Comparison of ENCODE assay signal across 8 mouse cellular contexts in the genomic region with DNA sequence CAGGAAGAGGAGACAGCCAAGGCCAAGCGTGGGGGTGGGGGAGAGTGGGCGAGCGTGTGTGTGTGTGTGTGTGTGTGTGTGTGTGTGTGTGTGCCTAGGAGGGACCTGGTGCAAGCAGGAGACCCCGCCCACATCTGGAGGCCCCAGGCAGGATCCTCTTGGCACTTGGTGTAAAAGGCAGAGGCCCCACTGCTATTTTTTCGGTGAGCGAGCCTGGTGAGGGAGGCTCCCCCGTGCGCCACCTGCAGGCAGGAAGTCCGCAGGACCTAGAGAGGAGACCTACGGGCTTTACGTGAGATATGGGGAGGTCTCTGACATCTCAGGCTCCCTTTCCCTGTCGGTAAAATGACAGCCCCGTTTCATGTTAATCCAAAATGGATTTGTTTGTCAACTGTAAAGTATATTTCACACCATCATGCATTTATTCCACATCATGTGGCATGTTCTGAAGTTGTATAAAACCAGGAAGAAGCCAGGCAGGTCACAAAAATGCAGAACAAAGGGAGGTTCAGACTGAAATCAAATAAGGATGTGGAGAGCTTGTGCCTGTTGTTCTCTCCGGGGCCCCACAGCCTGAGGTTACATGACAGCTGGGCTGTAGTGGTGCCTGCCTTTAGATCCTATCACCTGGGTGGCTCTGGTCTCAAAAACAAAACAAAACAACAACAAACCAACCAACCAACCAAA.
DNase-seq lines count a peak whose midpoint lies in the region; ATAC-seq and TF ChIP-seq lines count a peak whose summit lies in the region.

No protein-coding gene starts in this region.

- H3K4me3 ChIP-seq in embryonic facial prominence, embryonic 15.5 days (replicated peaks) = 0 out of 2 replicates have a peak overlapping the region, but pooled peaks have one; percentile 6
- H3K4me3 ChIP-seq in heart, embryonic 12.5 days = peak overlapping the region; percentile 26
- H3K4me3 ChIP-seq in kidney, embryonic 14.5 days (ENCODE audit: low read length) = no peak overlapping the region
- peak overlapping the region; percentile 33; the same call in 1 of the 2 replicates for H3K4me3 ChIP-seq in liver, postnatal 0 days (ENCODE audit: low read depth, low read length)
- no peak overlapping the region for H3K4me3 ChIP-seq in neural tube, embryonic 12.5 days

- H3K4me1 ChIP-seq in embryonic facial prominence, embryonic 15.5 days = peaks cover 14% of the 10 kb centered on the region; the same call in 1 of the 2 replicates
- H3K4me1 ChIP-seq in heart, embryonic 12.5 days (replicated peaks) = peaks cover 14% of the 10 kb centered on the region; the same call in 1 of the 2 replicates
- H3K4me1 ChIP-seq in kidney, embryonic 14.5 days (ENCODE audit: control insufficient read depth, insufficient read depth, low read length) = peaks cover 6% of the 10 kb centered on the region; the same call in 1 of the 2 replicates
- H3K4me1 ChIP-seq in liver, postnatal 0 days (ENCODE audit: insufficient read depth) = peaks cover 7% of the 10 kb centered on the region; the same call in 1 of the 2 replicates
- peaks cover 11% of the 10 kb centered on the region for H3K4me1 ChIP-seq in neural tube, embryonic 12.5 days

- H3K36me3 ChIP-seq in embryonic facial prominence, embryonic 15.5 days = no peaks in the 10 kb centered on the region
- H3K36me3 ChIP-seq in heart, embryonic 12.5 days = no peaks in the 10 kb centered on the region
- no peaks in the 10 kb centered on the region for H3K36me3 ChIP-seq in kidney, embryonic 14.5 days (ENCODE audit: control insufficient read depth, insufficient read depth, low read length)
- no peaks in the 10 kb centered on the region for H3K36me3 ChIP-seq in liver, postnatal 0 days (replicated peaks; ENCODE audit: insufficient read depth, low read length)
- H3K36me3 ChIP-seq in neural tube, embryonic 12.5 days = no peaks in the 10 kb centered on the region

- DNase-seq in CD8-positive naive resting alpha-beta T cell, adult 2 months (ENCODE audit: low read depth in 2 of 2, low spot score in 2 of 2) = peak; percentile 69 to 82
- DNase-seq in brain, adult 2 months (ENCODE audit: low read depth, low spot score) = peak; percentile 41
- peak; percentile 84 for DNase-seq in liver, postnatal 0 days
- peak; percentile 86 for DNase-seq in testis, postnatal 10 days (ENCODE audit: low spot score)

- H3K4me2 ChIP-seq in embryonic facial prominence, embryonic 15.5 days (replicated peaks) = peak overlapping the region; percentile 34
- H3K4me2 ChIP-seq in heart, embryonic 12.5 days = peak overlapping the region; percentile 63
- H3K4me2 ChIP-seq in kidney, embryonic 14.5 days (replicated peaks; ENCODE audit: low read depth, low read length) = peak overlapping the region; percentile 22; the same call in 1 of the 2 replicates
- H3K4me2 ChIP-seq in liver, postnatal 0 days (ENCODE audit: low read depth, low read length) = peak overlapping the region; percentile 69
- H3K4me2 ChIP-seq in neural tube, embryonic 12.5 days (replicated peaks) = peak overlapping the region; percentile 32

- no peak for TF ChIP-seq EP300 in liver, postnatal 0 days (IDR thresholded peaks at IDR 0.05; ENCODE audit: low read depth)

- no peak overlapping the region for H3K27ac ChIP-seq in embryonic facial prominence, embryonic 15.5 days (replicated peaks)
- no peak overlapping the region for H3K27ac ChIP-seq in heart, embryonic 12.5 days (ENCODE audit: poor library complexity, severe bottlenecking)
- H3K27ac ChIP-seq in kidney, embryonic 14.5 days (ENCODE audit: low read depth, low read length) = no peak overlapping the region
- 0 out of 2 replicates have a peak overlapping the region, but pooled peaks have one; percentile 22 for H3K27ac ChIP-seq in liver, postnatal 0 days (ENCODE audit: low read depth)
- no peak overlapping the region for H3K27ac ChIP-seq in neural tube, embryonic 12.5 days

- ATAC-seq in embryonic facial prominence, embryonic 15.5 days (ENCODE audit: insufficient number of reproducible peaks, low FRiP score, low TSS enrichment, low read depth) = peak; percentile 58; the same call in 1 of the 2 replicates
- peak; percentile 84 for ATAC-seq in heart, embryonic 12.5 days (ENCODE audit: insufficient number of reproducible peaks, low FRiP score)
- ATAC-seq in kidney, embryonic 14.5 days (ENCODE audit: low FRiP score, low TSS enrichment) = peak; percentile 81
- peak; percentile 85 for ATAC-seq in liver, postnatal 0 days
- peak; percentile 81 for ATAC-seq in neural tube, embryonic 12.5 days (ENCODE audit: low FRiP score, low read depth)

- TF ChIP-seq CTCF in liver, postnatal 0 days (IDR thresholded peaks at IDR 0.05; ENCODE audit: low read depth) = peak; percentile 80

- no peaks in the 10 kb centered on the region for H3K27me3 ChIP-seq in embryonic facial prominence, embryonic 15.5 days
- no peaks in the 10 kb centered on the region for H3K27me3 ChIP-seq in heart, embryonic 12.5 days (replicated peaks)
- H3K27me3 ChIP-seq in kidney, embryonic 14.5 days (ENCODE audit: control insufficient read depth, insufficient read depth, low read length) = no peaks in the 10 kb centered on the region
- no peaks in the 10 kb centered on the region for H3K27me3 ChIP-seq in liver, postnatal 0 days (ENCODE audit: insufficient read depth, low read length)
- H3K27me3 ChIP-seq in neural tube, embryonic 12.5 days (replicated peaks) = no peaks in the 10 kb centered on the region

- H3K9me3 ChIP-seq in embryonic facial prominence, embryonic 15.5 days (replicated peaks) = no peaks in the 10 kb centered on the region
- no peaks in the 10 kb centered on the region for H3K9me3 ChIP-seq in heart, embryonic 12.5 days (replicated peaks)
- H3K9me3 ChIP-seq in kidney, embryonic 14.5 days (ENCODE audit: control insufficient read depth, low read length) = no peaks in the 10 kb centered on the region
- H3K9me3 ChIP-seq in liver, postnatal 0 days (ENCODE audit: low read length) = no peaks in the 10 kb centered on the region
- H3K9me3 ChIP-seq in neural tube, embryonic 12.5 days = no peaks in the 10 kb centered on the region

- WGBS in embryonic facial prominence, embryonic 15.5 days = 16% methylated on average over 14 of the region's 14 CpGs
- 8% methylated on average over 14 of the region's 14 CpGs for WGBS in heart, embryonic 12.5 days
- 19% methylated on average over 13 of the region's 14 CpGs for WGBS in kidney, embryonic 14.5 days
- WGBS in liver, postnatal 0 days (ENCODE audit: insufficient replicate concordance) = 14% methylated on average over 14 of the region's 14 CpGs
- 22% methylated on average over 14 of the region's 14 CpGs for WGBS in neural tube, embryonic 12.5 days

- no peak overlapping the region for H3K9ac ChIP-seq in embryonic facial prominence, embryonic 15.5 days
- H3K9ac ChIP-seq in heart, embryonic 12.5 days = no peak overlapping the region; the same call in 1 of the 2 replicates
- 0 out of 2 replicates have a peak overlapping the region, but pooled peaks have one; percentile 12 for H3K9ac ChIP-seq in kidney, embryonic 14.5 days (ENCODE audit: low read depth, low read length)
- H3K9ac ChIP-seq in liver, postnatal 0 days (replicated peaks) = peak overlapping the region; percentile 34
- H3K9ac ChIP-seq in neural tube, embryonic 12.5 days = no peak overlapping the region

Comparison
In these comparisons a context has a peak if more than half of its experiments do, and no peak if none do; other contexts are left out.
1. H3K4me3 ChIP-seq: peak in embryonic facial prominence, embryonic 15.5 days (single experiment), heart, embryonic 12.5 days (single experiment) and liver, postnatal 0 days (single experiment); none in kidney, embryonic 14.5 days (single experiment) and neural tube, embryonic 12.5 days (single experiment).
2. H3K9ac ChIP-seq: peak in kidney, embryonic 14.5 days (single experiment) and liver, postnatal 0 days (single experiment); none in embryonic facial prominence, embryonic 15.5 days (single experiment), heart, embryonic 12.5 days (single experiment) and neural tube, embryonic 12.5 days (single experiment).
3. Peak in every context shown above with its lines, with median percentiles within 50 percentile points of each other: DNase-seq, ATAC-seq and H3K4me2 ChIP-seq.